Mouse (Mus musculus) intestine, postnatal 0 days (tissue): ENCODE data around the gene Ern1. TPM values are rescaled to one million over a fixed set of nuclear protein-coding genes. Genes with fewer than 3 reads are reported as not detected.
A peak's percentile ranks its signal among the peaks of the same experiment; 100 is the strongest.

Experiments used
- ATAC-seq: fragments of 200-750 bp; cut with Nextera tagmentation; 2 replicates; pipeline ENCODE4 v1.8.0; 2017; ENCODE audit warnings: mild to moderate bottlenecking, moderate TSS enrichment, moderate library complexity
- H3K27ac ChIP-seq: fragments of 300-500 bp; sonication (generic); 2 replicates; pipeline ENCODE4 v1.5.1; 2014; ENCODE audit warnings: mild to moderate bottlenecking, low read depth, low read length, moderate library complexity
- H3K27me3 ChIP-seq: fragments of 300-500 bp; sonication (generic); replicated peaks from 2 replicates; pipeline ENCODE4 v1.6.1; 2014; ENCODE audit warnings: low read length, mixed read lengths; ENCODE audit not compliant: control insufficient read depth, insufficient read depth
- H3K36me3 ChIP-seq: fragments of 300-500 bp; sonication (generic); 2 replicates; pipeline ENCODE4 v1.6.1; 2014; ENCODE audit warnings: mild to moderate bottlenecking, moderate library complexity; ENCODE audit not compliant: control insufficient read depth, insufficient read depth
- H3K4me1 ChIP-seq: fragments of 300-500 bp; sonication (generic); replicated peaks from 2 replicates; pipeline ENCODE4 v1.6.1; 2014; ENCODE audit warnings: antibody characterized with exemption, low read length, mixed read lengths; ENCODE audit not compliant: control insufficient read depth, insufficient read depth
- H3K4me2 ChIP-seq: fragments of 300-500 bp; sonication (generic); replicated peaks from 2 replicates; pipeline ENCODE4 v1.6.1; 2014; ENCODE audit warnings: low read depth, mild to moderate bottlenecking, moderate library complexity
- H3K4me3 ChIP-seq: fragments of 300-500 bp; sonication (generic); 2 replicates; pipeline ENCODE4 v1.5.1; 2014; ENCODE audit warnings: low read depth, low read length
- H3K9ac ChIP-seq: fragments of 300-500 bp; sonication (generic); 2 replicates; pipeline ENCODE4 v1.6.1; 2014; ENCODE audit warnings: mild to moderate bottlenecking, low read depth, low read length
- H3K9me3 ChIP-seq: fragments of 300-500 bp; sonication (generic); 2 replicates; pipeline ENCODE4 v1.6.1; 2016; ENCODE audit warnings: mixed run types; ENCODE audit not compliant: control insufficient read depth
- CTCF ChIP-seq: sonication (generic); IDR thresholded peaks from 2 replicates; pipeline ENCODE4 v1.5.1; 2016; ENCODE audit warnings: low read depth, mild to moderate bottlenecking, control low read depth, antibody characterized with exemption, moderate library complexity
- WGBS: fragments of 180-500 bp; shearing (Covaris S2); extraction: QIAGEN DNeasy Blood & Tissue Kit; methylation state at CpG from one replicate; pipeline ENCODE4 v1.1.7; 2014; 5-methylcytosine and 5-hydroxymethylcytosine counted together
- polyA plus RNA-seq: library from polyadenylated mRNA; unstranded; fragments of >200 nt; fragmentation: Nextera tagmentation; extraction: Ambion mirVana; gene quantifications from 2 replicates; pipeline ENCODE4 v1.2.1, GENCODE M21; 2015

Gene Ern1
- polyA plus RNA-seq, 1 experiment from 2014 or later: 1.6 TPM

- no peak for ATAC-seq
- H3K27me3 ChIP-seq: no peaks in the 10 kb centered on the region
- no peak for TF ChIP-seq CTCF
- H3K36me3 ChIP-seq: no peaks in the 10 kb centered on the region
- H3K4me1 ChIP-seq: no peaks in the 10 kb centered on the region
- no peaks in the 10 kb centered on the region for H3K9me3 ChIP-seq
- H3K9ac ChIP-seq: no peak overlapping the region
- 62% methylated on average over 1 of the region's 1 CpGs for WGBS
- no peak overlapping the region for H3K27ac ChIP-seq
- H3K4me3 ChIP-seq: no peak overlapping the region
- no peak overlapping the region for H3K4me2 ChIP-seq
These were observed 19.1 kb downstream of the Ern1 start for GRCm38 (mm10) chr11:106468509-106468908.

GRCm38 (mm10) chr11:106465932-106466331 is 21.7 kb downstream of the Ern1 start:
- Histone ChIP-seq H3K4me3 (no peak overlapping the region), H3K9ac (no peak overlapping the region), H3K27me3 (no peaks in the 10 kb centered on the region), H3K27ac (no peak overlapping the region), H3K4me1 (no peaks in the 10 kb centered on the region), H3K9me3 (no peaks in the 10 kb centered on the region), H3K36me3 (no peaks in the 10 kb centered on the region), H3K4me2 (no peak overlapping the region)
- no peak for ATAC-seq
- TF ChIP-seq CTCF: no peak
- WGBS: 94% methylated on average over 4 of the region's 4 CpGs

DNA sequence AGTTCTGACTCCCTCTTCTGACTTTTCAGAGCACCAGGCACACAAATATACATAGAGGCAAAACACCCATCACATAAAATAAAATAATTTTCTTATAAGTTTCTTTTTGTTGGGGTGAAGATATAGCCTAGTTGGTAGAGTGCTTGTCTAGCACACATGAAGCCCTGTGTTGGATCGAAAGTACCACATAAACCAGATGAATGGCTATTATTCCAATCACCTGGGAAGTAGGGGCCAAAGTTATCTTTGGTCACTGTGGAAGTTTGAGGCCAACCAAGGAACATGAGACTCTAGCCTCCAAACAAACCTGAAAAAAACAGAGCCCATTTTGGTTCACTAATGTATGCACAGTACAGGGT is 22.1 kb downstream of the Ern1 start:
- no peak for TF ChIP-seq CTCF
- 93% methylated on average over 1 of the region's 1 CpGs for WGBS
- no peak overlapping the region for H3K27ac ChIP-seq
- H3K4me2 ChIP-seq: no peak overlapping the region
- no peaks in the 10 kb centered on the region for H3K9me3 ChIP-seq
- H3K36me3 ChIP-seq: no peaks in the 10 kb centered on the region
- H3K9ac ChIP-seq: no peak overlapping the region
- H3K4me3 ChIP-seq: no peak overlapping the region
- no peaks in the 10 kb centered on the region for H3K27me3 ChIP-seq
- H3K4me1 ChIP-seq: no peaks in the 10 kb centered on the region
- ATAC-seq: no peak

DNA sequence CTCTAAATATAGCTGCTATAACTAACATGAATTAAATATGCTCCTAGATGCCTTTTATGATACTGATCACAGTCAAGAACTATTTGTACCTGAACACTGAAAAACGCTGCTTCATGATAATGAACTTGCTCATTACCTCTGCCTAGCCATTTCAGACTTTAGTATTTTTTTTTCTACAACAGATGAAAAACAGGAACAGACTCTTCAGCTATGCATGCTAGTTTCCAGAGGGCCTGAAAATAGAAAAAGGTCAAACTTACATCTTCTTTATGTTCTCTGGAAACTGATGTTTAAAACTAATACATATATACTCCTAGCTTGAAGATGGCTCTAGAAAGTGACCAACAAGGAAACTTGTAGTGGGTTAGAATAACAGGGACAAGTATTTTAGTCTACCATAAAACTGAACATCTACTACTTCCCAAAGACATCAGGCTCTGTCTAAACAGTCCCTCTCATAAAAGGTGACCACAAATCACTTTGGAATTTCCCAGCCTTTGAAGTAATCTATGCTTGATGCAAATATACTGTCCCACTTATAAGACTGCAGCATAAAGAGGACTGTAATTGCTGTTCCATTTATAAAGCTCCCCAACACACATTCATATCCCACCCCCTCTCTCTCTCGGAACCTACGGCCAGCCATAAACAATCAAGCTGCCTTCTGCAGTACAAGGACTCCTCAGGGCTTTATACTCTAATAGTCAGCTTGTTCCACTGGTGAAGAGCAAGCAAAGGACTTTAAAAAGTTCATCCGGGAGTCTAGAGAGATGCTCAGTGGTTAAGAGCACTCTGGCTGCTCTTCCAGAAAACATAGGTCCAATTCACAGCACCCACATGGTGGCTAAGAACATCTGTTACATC is 22.7 kb downstream of the Ern1 start:
- no peak for ATAC-seq
- TF ChIP-seq CTCF: no peak
- Histone ChIP-seq H3K9ac (no peak overlapping the region), H3K27me3 (no peaks in the 10 kb centered on the region), H3K9me3 (no peaks in the 10 kb centered on the region), H3K27ac (no peak overlapping the region), H3K4me3 (no peak overlapping the region), H3K36me3 (no peaks in the 10 kb centered on the region), H3K4me2 (no peak overlapping the region), H3K4me1 (no peaks in the 10 kb centered on the region)
- 71% methylated on average over 4 of the region's 4 CpGs for WGBS

DNA sequence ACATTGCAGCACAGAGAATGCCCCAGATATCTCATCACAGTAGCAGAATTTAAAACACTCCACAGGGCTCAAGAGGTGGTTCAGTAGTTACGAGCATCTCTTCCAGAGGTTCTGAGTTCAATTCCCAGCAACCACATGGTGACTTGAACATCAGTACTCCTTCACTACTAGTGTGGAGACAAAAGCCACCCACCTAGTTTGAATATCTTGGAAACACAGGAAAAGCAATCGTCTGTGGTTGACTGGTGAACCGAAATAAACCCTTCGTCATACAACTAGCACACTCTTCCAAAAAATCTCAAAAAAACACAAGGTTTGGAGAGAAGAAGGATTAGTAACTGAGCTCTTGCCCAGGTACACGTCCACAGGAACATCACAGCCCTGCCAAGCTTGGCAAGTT is 23.8 kb downstream of the Ern1 start:
- no peak for TF ChIP-seq CTCF
- no peaks in the 10 kb centered on the region for H3K4me1 ChIP-seq
- no peak overlapping the region for H3K9ac ChIP-seq
- no peaks in the 10 kb centered on the region for H3K27me3 ChIP-seq
- no peak overlapping the region for H3K4me2 ChIP-seq
- H3K36me3 ChIP-seq: no peaks in the 10 kb centered on the region
- H3K27ac ChIP-seq: no peak overlapping the region
- 76% methylated on average over 5 of the region's 5 CpGs for WGBS
- H3K9me3 ChIP-seq: no peaks in the 10 kb centered on the region
- no peak for ATAC-seq
- no peak overlapping the region for H3K4me3 ChIP-seq

- Histone ChIP-seq H3K27me3 (no peaks in the 10 kb centered on the region), H3K36me3 (no peaks in the 10 kb centered on the region), H3K9me3 (no peaks in the 10 kb centered on the region), H3K4me1 (no peaks in the 10 kb centered on the region), H3K4me2 (peak overlapping the region; percentile 14; the same call in 1 of the 2 replicates), H3K4me3 (no peak overlapping the region), H3K27ac (no peak overlapping the region), H3K9ac (no peak overlapping the region)
- TF ChIP-seq CTCF: no peak
- peak; percentile 78 for ATAC-seq
- 42% methylated on average over 3 of the region's 3 CpGs for WGBS
These were observed 25.3 kb downstream of the Ern1 start for GRCm38 (mm10) chr11:106462309-106462708.
